Mouse (Mus musculus) cerebral cortex, adult 2 months (tissue): ENCODE measurements around the gene Cdip1.

Source experiments
- WGBS: fragments of 180-500 bp; shearing (Covaris S2); methylation state at CpG from one replicate; pipeline ENCODE4 v1.1.7; 2018; 5-methylcytosine and 5-hydroxymethylcytosine counted together

Cdip1 gene

DNA sequence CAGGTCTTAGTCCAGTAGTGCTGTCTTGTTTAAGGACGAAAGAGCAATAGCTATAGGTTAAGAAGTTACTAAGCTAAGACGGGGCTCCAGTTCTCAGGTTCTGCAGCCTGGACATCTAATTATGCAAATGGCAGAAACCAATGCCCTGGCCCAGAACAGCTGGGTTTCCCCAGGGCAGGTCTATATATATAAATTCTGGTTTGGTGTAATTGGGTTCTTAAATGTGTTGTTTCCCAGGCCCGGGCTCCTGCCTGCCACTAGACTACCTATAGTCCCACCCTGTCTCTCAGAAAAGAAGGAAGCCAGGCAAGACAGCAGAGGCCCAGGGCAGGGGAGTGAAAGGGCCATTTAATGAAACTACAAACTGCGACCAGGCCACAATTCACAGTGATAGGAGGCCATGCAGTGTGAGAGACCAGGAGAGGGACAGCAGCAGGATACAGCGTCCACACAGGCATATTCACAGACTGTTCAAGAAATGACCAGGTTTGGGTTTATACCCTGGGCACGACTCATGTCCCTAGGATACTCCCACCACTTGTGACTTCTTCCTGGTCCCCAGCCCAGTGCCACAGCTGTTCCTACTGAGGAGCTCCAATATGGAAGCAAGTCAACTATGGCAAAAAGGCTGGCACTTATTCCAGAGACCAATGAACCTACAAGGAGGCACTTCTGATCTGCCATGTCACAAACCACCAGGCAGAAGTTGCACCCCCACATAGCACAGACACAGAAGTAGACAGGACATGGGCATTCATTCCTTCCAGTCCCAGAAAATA lies 22.9 kb downstream of the Cdip1 start:
- 71% methylated on average over 6 of the region's 6 CpGs for WGBS

DNA sequence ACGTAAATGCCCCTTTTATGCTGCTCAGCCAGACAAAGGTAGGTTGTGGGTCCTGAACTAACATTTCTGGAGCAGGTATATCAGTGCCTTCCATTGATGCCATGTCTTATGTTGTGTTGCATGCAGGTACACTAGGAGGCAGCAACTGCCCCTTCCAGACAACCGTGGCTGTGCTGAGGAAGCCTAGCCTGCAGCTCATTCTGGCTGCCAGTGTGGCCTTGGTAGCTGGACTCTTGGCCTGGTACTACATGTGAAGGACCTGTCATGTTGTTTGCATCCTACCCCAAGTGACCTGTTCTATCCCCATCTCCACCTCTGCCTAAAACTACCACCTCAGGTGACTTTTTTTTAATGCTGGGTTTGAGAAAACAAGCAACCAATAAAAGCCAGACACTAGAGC lies 24.2 kb downstream of the Cdip1 start:
- WGBS: 74% methylated on average over 2 of the region's 2 CpGs

GRCm38 (mm10) chr16:4763276-4763675 lies 26.8 kb downstream of the Cdip1 start:
- 17% methylated on average over 2 of the region's 2 CpGs for WGBS

- WGBS: 90% methylated on average over 4 of the region's 4 CpGs
These were observed 27.7 kb downstream of the Cdip1 start for GRCm38 (mm10) chr16:4762437-4762836.

- WGBS: 2% methylated on average over 35 of the region's 42 CpGs
These were observed 33.3 kb downstream of the Cdip1 start for GRCm38 (mm10) chr16:4756660-4757335.

- WGBS: 68% methylated on average over 3 of the region's 3 CpGs
These were observed 36.0 kb downstream of the Cdip1 start for GRCm38 (mm10) chr16:4754045-4754444.

DNA sequence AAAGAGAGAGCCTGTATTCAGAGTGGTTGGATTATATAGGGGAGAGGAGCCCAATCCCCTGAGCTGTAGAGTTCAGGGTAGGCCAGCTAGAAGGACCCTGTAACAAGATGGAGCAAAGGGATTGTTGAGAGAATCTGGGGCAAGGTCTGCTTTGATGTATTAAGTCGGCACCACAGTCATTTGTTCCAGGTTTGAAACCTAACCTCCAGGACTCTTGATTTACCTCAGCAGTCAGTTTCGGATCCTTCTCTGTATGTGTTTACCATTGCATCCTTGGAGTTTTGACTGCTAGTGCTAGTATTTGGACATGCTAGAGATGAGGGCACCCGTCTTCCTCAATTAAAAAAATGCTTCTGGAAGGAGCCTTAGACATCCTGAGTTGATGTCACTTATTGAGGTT lies 37.9 kb downstream of the Cdip1 start:
- WGBS: 95% methylated on average over 3 of the region's 3 CpGs

GRCm38 (mm10) chr16:4742186-4742585 lies 47.9 kb downstream of the Cdip1 start:
- WGBS: 97% methylated on average over 1 of the region's 1 CpGs

- WGBS: 88% methylated on average over 2 of the region's 2 CpGs
These were observed 50.1 kb downstream of the Cdip1 start for GRCm38 (mm10) chr16:4739994-4740393.

GRCm38 (mm10) chr16:4736262-4736661 lies 53.8 kb downstream of the Cdip1 start:
- WGBS: 85% methylated on average over 2 of the region's 2 CpGs

- WGBS: 64% methylated on average over 3 of the region's 3 CpGs
These were observed 59.2 kb downstream of the Cdip1 start for GRCm38 (mm10) chr16:4730776-4731358.

- WGBS: 62% methylated on average over 1 of the region's 1 CpGs
These were observed 62.1 kb downstream of the Cdip1 start for GRCm38 (mm10) chr16:4727963-4728362.

DNA sequence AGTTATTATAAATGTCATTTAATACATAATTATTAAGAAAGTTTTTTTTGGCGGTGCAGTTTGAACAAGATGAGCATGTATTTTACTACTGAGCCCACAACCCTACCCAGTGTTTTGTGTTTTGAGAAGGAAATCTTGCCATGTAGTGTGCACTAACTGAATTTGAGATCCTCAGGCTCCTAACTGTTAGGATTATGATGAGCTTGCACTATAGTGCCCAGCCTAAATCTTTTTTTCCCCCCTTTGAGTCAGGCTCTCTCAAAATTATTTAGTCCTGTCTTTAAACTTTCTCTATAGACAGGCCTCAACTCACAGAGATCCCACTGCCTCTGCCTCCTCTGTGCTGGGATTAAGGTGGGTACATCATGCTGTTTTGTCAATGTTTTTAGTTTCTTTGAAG lies 62.6 kb downstream of the Cdip1 start:
- WGBS: 75% methylated on average over 1 of the region's 1 CpGs

GRCm38 (mm10) chr16:4726528-4727128 lies 63.5 kb downstream of the Cdip1 start:
- WGBS: under 1% methylated on average over 40 of the region's 40 CpGs

DNA sequence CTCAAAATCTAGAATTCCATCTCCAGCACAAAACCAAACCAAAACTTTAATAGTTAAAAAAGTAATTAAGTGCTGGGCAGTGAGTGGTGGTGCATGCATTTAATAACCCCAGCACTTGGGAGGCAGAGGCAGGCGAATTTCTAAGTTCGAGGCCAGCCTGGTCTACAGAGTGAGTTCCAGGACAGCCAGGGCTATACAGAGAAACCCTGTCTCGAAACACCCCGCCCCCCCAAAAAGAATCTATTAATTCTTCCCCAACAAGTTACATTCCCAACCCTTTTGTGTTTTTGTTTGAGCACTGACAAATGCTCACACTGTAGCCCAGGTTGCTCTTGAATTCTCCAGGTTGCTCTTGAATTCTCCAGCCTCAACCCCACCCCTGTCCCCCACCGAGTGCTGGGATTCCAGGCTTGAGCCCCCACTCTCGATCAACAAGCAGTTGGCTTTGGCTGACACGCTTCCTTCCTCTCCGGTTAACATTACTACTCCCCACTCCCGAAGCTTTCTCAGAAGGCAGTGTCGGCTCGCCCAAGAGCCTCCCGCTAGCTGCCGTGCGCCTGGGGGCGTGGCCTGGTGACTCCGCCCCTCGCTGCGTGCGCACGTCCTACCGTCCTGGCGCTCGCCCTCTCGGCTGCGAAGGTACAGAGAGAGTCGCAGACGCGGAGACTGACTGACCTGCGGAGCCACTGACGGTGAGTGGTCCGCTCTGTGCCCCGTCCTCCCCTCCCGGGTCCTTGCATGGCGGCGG lies 64.1 kb downstream of the Cdip1 start, which contains the start of gene Hmox2:
Gene Hmox2, plus strand, starts transcription at position 582 of the 748 bp plus-strand sequence.
- 5% methylated on average over 35 of the region's 35 CpGs for WGBS

DNA sequence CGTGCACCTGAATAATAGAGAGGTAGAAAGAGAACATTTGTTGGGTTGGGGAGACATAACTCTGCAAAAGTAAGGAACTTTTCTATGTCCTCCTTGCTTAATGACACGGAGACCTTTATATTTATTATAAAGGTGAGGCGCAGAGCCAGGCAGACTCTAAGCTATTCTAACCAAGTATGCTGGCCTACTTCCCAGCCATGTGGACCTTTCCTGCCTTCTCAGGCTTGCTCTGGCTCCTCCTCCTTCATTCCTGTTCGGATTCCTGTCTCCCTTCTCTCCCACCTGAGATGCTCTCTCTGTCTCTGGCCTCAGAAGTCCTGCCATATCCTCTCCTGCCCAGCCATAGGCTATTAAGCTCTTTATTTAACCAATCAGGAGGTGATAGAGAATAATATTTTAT lies 64.8 kb downstream of the Cdip1 start:
- WGBS: 79% methylated on average over 4 of the region's 4 CpGs

DNA sequence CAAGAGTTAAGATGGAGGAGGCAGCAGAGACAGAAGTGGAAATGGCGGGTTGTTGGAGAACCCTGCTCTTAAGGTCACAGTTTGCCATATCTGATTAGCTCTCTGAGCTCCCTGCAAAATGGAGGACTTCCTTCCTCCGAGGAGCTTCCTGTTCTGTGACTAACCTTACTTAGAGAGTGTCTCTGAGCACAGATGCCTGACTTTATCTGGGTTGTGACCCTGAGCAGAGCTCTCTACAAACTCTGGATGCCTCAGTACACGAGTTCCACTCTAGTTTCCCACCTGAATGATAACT lies 67.2 kb downstream of the Cdip1 start:
- WGBS: 76% methylated on average over 3 of the region's 3 CpGs

GRCm38 (mm10) chr16:4722128-4722914 lies 67.8 kb downstream of the Cdip1 start:
- 57% methylated on average over 7 of the region's 7 CpGs for WGBS

DNA sequence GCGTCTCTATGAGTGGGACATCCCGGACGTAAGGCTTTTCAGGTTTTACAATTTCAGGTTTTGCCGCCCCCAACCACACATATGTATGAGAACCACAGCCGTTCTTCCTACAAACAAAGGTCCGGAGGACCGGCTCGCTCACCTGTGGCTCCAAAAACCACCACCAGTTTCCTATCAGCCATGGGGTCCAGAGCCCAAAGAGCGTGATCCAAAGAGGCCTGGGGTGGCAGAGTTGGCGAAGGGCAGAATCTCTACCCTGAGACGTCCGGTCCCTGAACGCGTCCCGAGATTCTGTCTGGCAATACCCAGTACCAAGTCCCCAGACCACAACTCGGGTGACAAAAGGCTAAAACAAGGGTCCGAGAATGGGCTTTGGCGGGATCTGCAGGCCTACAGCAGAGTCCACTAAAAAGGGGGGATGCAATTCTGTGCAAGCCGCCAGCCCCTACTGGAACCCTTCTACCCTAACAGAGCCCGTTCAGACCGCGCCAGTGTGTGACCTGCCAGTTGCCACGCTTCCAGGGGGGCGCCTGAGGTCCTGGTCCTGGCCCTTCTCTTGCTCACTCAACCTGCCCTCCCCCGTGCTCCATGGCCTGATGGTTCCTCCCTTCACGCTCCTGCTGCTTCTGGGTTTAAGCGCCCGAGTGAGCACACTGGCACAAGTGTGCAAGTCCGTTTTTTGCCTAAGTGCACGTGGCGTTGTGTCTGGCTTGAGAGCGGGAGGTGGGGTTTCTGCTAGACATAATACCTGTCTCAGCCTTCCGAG lies 71.2 kb downstream of the Cdip1 start, which contains the start of gene Nmral1:
Gene Nmral1, minus strand, starts transcription at position 604 of the 766 bp plus-strand sequence.
- WGBS: 13% methylated on average over 33 of the region's 33 CpGs

GRCm38 (mm10) chr16:4717866-4718265 lies 72.2 kb downstream of the Cdip1 start:
- 56% methylated on average over 3 of the region's 3 CpGs for WGBS
